Mouse (Mus musculus) central nervous system, embryonic 11.5 days (tissue): ENCODE results near the gene Tmem39a. TPM values are rescaled to one million over a fixed set of nuclear protein-coding genes. Genes with fewer than 3 reads are reported as not detected.

Source experiments
- polyA plus RNA-seq: library from polyadenylated mRNA; depleted of rRNA; stranded (reverse); fragments of >200 nt; gene quantifications from 2 replicates; pipeline ENCODE4 v1.2.3, GENCODE M21; 2012; rRNA removed

Gene Tmem39a
- polyA plus RNA-seq = 60.4 and 144 TPM in 2 replicates

DNA sequence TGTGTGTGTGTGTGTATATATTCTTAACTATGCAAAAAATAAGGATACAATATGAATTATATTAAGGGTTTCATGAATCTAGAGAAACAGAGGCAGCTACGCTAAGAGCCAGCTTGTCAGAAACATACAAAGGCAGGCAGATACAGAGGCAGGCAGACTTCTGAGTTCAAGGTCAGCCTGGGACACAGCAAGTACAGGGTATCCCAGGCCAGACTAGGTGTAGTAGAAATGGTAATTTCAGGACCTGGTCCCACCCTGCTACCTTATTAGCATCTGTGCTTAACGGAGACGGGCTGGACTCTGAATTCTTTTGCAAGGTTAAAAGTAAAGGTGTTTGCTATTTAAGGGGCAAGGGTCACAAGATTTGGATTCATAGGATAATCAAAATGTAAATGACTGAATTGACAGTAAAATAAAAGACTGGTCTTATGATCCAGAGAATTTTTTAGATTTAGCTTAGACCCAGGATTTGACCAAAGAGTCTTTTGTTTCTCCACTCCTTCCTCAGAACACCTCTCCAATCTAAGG lies at the start of gene Tmem39a:
TSS of gene Tmem39a (plus strand) at position 478 of the 528 bp plus-strand sequence.

DNA sequence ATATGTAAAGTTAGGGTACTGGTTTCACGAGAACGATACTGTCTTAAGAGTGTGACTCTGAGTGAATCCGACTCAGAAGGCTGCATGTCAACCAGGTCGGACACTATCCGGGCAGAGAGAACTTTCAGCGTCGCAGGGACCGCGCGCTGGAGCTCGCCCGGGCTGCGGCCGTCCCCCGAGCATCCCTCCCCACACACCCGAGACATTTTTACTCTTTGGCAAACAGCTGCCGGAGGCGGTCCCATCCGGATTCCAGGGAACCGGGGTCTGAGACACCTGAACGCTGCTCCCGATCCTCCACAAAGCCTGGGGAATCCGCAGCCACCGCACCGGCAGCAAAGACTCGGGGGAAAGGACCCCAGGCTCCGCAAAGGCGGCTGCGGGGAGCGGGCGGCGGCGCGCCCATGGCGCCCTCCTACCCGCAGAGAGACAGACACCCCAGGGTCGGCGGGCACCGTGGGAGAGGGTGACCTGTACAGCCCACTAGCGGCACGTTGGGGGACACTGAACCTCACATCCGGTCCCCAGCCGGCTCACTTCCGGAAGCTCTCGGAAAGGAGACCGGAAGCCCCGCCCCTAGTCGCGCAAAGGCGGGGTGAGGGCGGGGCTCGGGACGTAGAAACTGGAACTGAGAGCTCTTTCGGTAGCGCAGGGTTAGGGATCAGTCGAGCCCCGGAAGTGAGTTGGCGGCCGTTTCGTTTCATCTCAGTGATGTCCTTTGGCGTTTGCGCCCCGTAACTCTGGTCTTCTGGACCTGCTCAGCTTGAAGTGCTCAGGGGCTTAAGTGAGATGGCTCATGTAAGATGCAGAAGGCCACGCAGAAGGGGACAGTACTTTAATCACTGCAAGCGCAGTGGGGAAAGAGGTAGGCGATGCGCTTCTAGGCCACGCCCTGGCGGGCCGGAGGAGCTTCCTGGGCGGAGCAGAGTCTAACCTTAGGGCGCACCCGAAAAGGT lies 36.1 kb upstream of the Tmem39a start, which contains the start of gene Timmdc1:
TSS of gene Timmdc1 (minus strand) at position 535 of the 956 bp plus-strand sequence.

DNA sequence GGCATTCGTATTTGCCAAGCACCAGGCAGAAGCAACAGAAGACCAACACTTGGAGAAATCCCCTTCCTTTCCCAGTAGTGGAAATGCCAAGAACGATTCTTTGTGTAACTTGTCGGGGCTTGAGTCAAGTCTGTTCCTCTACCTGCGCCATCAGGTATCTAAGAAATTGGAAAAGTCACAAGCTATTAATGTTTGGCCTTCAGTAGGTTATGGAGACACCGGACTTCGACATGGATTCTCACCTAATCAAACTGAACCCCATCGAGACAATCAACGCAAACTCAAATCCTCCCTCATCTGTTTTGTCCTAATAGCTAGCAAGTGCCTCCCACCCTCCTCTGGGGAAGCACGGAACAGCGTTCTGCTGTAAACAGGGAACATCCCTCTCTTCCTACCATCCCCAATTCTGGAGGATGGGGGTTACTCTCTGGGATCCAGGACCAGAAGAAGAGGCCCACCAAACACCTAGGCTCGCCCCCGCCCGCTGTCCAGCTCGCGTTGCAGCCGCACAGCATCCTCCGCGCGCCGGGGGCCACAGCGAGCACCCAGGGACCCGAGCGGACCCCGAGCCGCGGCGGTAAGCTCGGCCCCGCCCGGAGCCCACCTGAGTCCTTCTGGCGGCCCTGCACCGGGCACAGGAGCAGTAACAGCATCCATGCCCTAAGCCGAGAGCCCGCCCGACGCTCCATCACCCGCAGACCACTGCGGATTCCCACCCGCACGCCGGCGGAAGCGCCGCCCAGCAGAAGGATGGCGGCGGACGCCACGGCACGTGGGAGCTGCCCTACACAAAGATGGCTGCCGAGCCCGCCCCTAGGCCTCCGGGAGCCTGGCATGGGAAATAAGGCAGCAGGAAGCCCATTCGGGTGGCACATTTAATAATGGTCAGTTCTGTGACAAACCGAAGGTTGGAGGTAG lies 8.8 kb upstream of the Tmem39a start, which contains the start of gene Poglut1:
TSS of gene Poglut1 (minus strand) at position 780 of the 918 bp plus-strand sequence.

Other genes with a start within 250 kb of the Tmem39a start
- gene Maats1, start 216.6 kb upstream of the Tmem39a start, polyA plus RNA-seq = 0.50 and 0.60 TPM in 2 replicates
- gene Cox17, start 211.7 kb upstream of the Tmem39a start, polyA plus RNA-seq = 119 and 221 TPM in 2 replicates
- not detected in 2 replicates for gene Gm21987, start 211.7 kb upstream of the Tmem39a start, polyA plus RNA-seq
- gene Popdc2, start 196.5 kb upstream of the Tmem39a start, polyA plus RNA-seq = 4.8 and 7.5 TPM in 2 replicates
- 0.26 and 0.34 TPM in 2 replicates for gene Pla1a, start 125.6 kb upstream of the Tmem39a start, polyA plus RNA-seq
- gene Adprh, start 106.0 kb upstream of the Tmem39a start, polyA plus RNA-seq = 63.0 and 70.7 TPM in 2 replicates
- 0.24 and 0.35 TPM in 2 replicates for gene Cd80, start 103.1 kb upstream of the Tmem39a start, polyA plus RNA-seq
- gene Timmdc1, start 36.0 kb upstream of the Tmem39a start, polyA plus RNA-seq = 21.6 and 33.7 TPM in 2 replicates
- 48.6 and 74.0 TPM in 2 replicates for gene Poglut1, start 8.4 kb upstream of the Tmem39a start, polyA plus RNA-seq
- gene Arhgap31, start 154.6 kb downstream of the Tmem39a start, polyA plus RNA-seq = 6.7 and 8.6 TPM in 2 replicates
- 14.6 and 15.9 TPM in 2 replicates for gene B4galt4, start 183.6 kb downstream of the Tmem39a start, polyA plus RNA-seq
- 2.3 and 3.3 TPM in 2 replicates for gene Upk1b, start 241.6 kb downstream of the Tmem39a start, polyA plus RNA-seq